In genomic region chr10:128362568-128362967, GRCm38 (mm10) we compare ENCODE assay signal across 8 mouse cellular contexts. TPM values are rescaled to one million over a fixed set of nuclear protein-coding genes. Genes with fewer than 3 reads are reported as not detected.
DNase-seq lines count a peak whose midpoint lies in the region; ATAC-seq lines count a peak whose summit lies in the region.

No protein-coding gene starts in this region.

- ATAC-seq in embryonic facial prominence, embryonic 11.5 days (replicated peaks; ENCODE audit: insufficient number of reproducible peaks, low FRiP score, low TSS enrichment, low read depth), result no peak
- no peak for ATAC-seq in midbrain, embryonic 14.5 days (ENCODE audit: low FRiP score, low TSS enrichment)
- ATAC-seq in midbrain, embryonic 15.5 days (replicated peaks), result no peak

- no peak overlapping the region for H3K9ac ChIP-seq in embryonic facial prominence, embryonic 11.5 days (replicated peaks; ENCODE audit: low read length)
- H3K9ac ChIP-seq in midbrain, embryonic 14.5 days (replicated peaks; ENCODE audit: low read length), result no peak overlapping the region
- no peak overlapping the region for H3K9ac ChIP-seq in midbrain, embryonic 15.5 days

- no peak overlapping the region for H3K27ac ChIP-seq in embryonic facial prominence, embryonic 11.5 days (replicated peaks; ENCODE audit: low read depth, low read length)
- H3K27ac ChIP-seq in embryonic facial prominence, embryonic 10.5 days (replicated peaks), result no peak overlapping the region
- no peak overlapping the region for H3K27ac ChIP-seq in midbrain, embryonic 14.5 days (replicated peaks; ENCODE audit: low read depth, low read length)
- H3K27ac ChIP-seq in midbrain, embryonic 15.5 days, result no peak overlapping the region

- peak; percentile 81 for DNase-seq in embryonic facial prominence, embryonic 11.5 days (ENCODE audit: low spot score)
- no peak for DNase-seq in embryonic facial prominence, embryonic 10.5 days (ENCODE audit: low spot score)
- peak; percentile 84 for DNase-seq in midbrain, embryonic 14.5 days
- peak; percentile 80 for DNase-seq in embryo, embryonic 11 days
- peak; percentile 47 for DNase-seq in kidney, postnatal 14 days
- no peak for DNase-seq in ovary, postnatal 14 days (ENCODE audit: low spot score)
- DNase-seq in right cerebral cortex, postnatal 10 days (ENCODE audit: low spot score in 2 of 2), result no peak

- no peaks in the 10 kb centered on the region for H3K9me3 ChIP-seq in embryonic facial prominence, embryonic 11.5 days (replicated peaks; ENCODE audit: control insufficient read depth, low read length)
- H3K9me3 ChIP-seq in embryonic facial prominence, embryonic 10.5 days, result no peaks in the 10 kb centered on the region
- H3K9me3 ChIP-seq in midbrain, embryonic 14.5 days (ENCODE audit: control insufficient read depth, low read length), result no peaks in the 10 kb centered on the region
- H3K9me3 ChIP-seq in midbrain, embryonic 15.5 days, result no peaks in the 10 kb centered on the region

- no peaks in the 10 kb centered on the region for H3K4me1 ChIP-seq in embryonic facial prominence, embryonic 11.5 days (ENCODE audit: control insufficient read depth, insufficient read depth, low read length)
- peaks cover under 1% of the 10 kb centered on the region; the same call in 1 of the 2 replicates for H3K4me1 ChIP-seq in embryonic facial prominence, embryonic 10.5 days
- H3K4me1 ChIP-seq in midbrain, embryonic 14.5 days (ENCODE audit: control insufficient read depth, insufficient read depth, low read length), result peaks cover 3% of the 10 kb centered on the region
- peaks cover 8% of the 10 kb centered on the region for H3K4me1 ChIP-seq in midbrain, embryonic 15.5 days

- H3K27me3 ChIP-seq in embryonic facial prominence, embryonic 11.5 days (ENCODE audit: control insufficient read depth, insufficient read depth, low read length), result no peaks in the 10 kb centered on the region
- no peaks in the 10 kb centered on the region for H3K27me3 ChIP-seq in embryonic facial prominence, embryonic 10.5 days (replicated peaks; ENCODE audit: low read depth, poor library complexity, severe bottlenecking)
- no peaks in the 10 kb centered on the region for H3K27me3 ChIP-seq in midbrain, embryonic 14.5 days (ENCODE audit: control insufficient read depth, insufficient read depth, low read length)
- H3K27me3 ChIP-seq in midbrain, embryonic 15.5 days (replicated peaks), result no peaks in the 10 kb centered on the region

- H3K4me2 ChIP-seq in embryonic facial prominence, embryonic 11.5 days (ENCODE audit: low read depth, low read length), result no peak overlapping the region
- no peak overlapping the region for H3K4me2 ChIP-seq in midbrain, embryonic 14.5 days (ENCODE audit: low read length)
- no peak overlapping the region for H3K4me2 ChIP-seq in midbrain, embryonic 15.5 days

- 53% methylated on average over 3 of the region's 3 CpGs for WGBS in embryonic facial prominence, embryonic 11.5 days
- 60% methylated on average over 3 of the region's 3 CpGs for WGBS in embryonic facial prominence, embryonic 10.5 days
- WGBS in midbrain, embryonic 14.5 days, result 56% methylated on average over 3 of the region's 3 CpGs
- 48% methylated on average over 3 of the region's 3 CpGs for WGBS in midbrain, embryonic 15.5 days

- peaks cover 13% of the 10 kb centered on the region for H3K36me3 ChIP-seq in embryonic facial prominence, embryonic 11.5 days (replicated peaks; ENCODE audit: control insufficient read depth, insufficient read depth, low read depth, low read length)
- H3K36me3 ChIP-seq in embryonic facial prominence, embryonic 10.5 days (replicated peaks), result peaks cover 86% of the 10 kb centered on the region
- peaks cover 68% of the 10 kb centered on the region for H3K36me3 ChIP-seq in midbrain, embryonic 14.5 days (ENCODE audit: control insufficient read depth, insufficient read depth, low read length)
- H3K36me3 ChIP-seq in midbrain, embryonic 15.5 days (replicated peaks), result peaks cover 40% of the 10 kb centered on the region

- H3K4me3 ChIP-seq in embryonic facial prominence, embryonic 11.5 days (ENCODE audit: low read depth, low read length), result no peak overlapping the region
- H3K4me3 ChIP-seq in embryonic facial prominence, embryonic 10.5 days, result no peak overlapping the region
- H3K4me3 ChIP-seq in midbrain, embryonic 14.5 days (replicated peaks; ENCODE audit: low read depth, low read length), result no peak overlapping the region
- H3K4me3 ChIP-seq in midbrain, embryonic 15.5 days, result no peak overlapping the region

RNA-seq across cellular contexts. Expression of gene Coq10a, which starts 6.2 kb away (rescaled TPM):
- polyA plus RNA-seq in embryonic facial prominence, embryonic 11.5 days (2014; fragmentation: Nextera tagmentation; extraction: Ambion mirVana), result 13.2 and 13.5 TPM in 2 replicates
- 9.5 and 11.1 TPM in 2 replicates for polyA plus RNA-seq in embryonic facial prominence, embryonic 10.5 days (2016; fragmentation: Nextera tagmentation; extraction: Ambion mirVana)
- 50.5 and 53.0 TPM in 2 replicates for polyA plus RNA-seq in midbrain, embryonic 14.5 days (2014; fragmentation: Nextera tagmentation; extraction: Ambion mirVana)
- polyA plus RNA-seq in midbrain, embryonic 15.5 days (2015; fragmentation: Nextera tagmentation; extraction: Ambion mirVana), result 42.6 and 44.2 TPM in 2 replicates

RNA-seq across cellular contexts. Expression of gene Ankrd52, which starts 14.3 kb away (rescaled TPM):
- polyA plus RNA-seq in embryonic facial prominence, embryonic 11.5 days (2014; fragmentation: Nextera tagmentation; extraction: Ambion mirVana), result 9.3 and 10.4 TPM in 2 replicates
- 12.1 and 12.4 TPM in 2 replicates for polyA plus RNA-seq in embryonic facial prominence, embryonic 10.5 days (2016; fragmentation: Nextera tagmentation; extraction: Ambion mirVana)
- 13.3 and 14.1 TPM in 2 replicates for polyA plus RNA-seq in midbrain, embryonic 14.5 days (2014; fragmentation: Nextera tagmentation; extraction: Ambion mirVana)
- 15.0 and 15.6 TPM in 2 replicates for polyA plus RNA-seq in midbrain, embryonic 15.5 days (2015; fragmentation: Nextera tagmentation; extraction: Ambion mirVana)

RNA-seq across cellular contexts. Expression of gene Cs, which starts 25.0 kb away (rescaled TPM):
- polyA plus RNA-seq in embryonic facial prominence, embryonic 11.5 days (2014; fragmentation: Nextera tagmentation; extraction: Ambion mirVana), result 246 and 258 TPM in 2 replicates
- 244 and 258 TPM in 2 replicates for polyA plus RNA-seq in embryonic facial prominence, embryonic 10.5 days (2016; fragmentation: Nextera tagmentation; extraction: Ambion mirVana)
- polyA plus RNA-seq in midbrain, embryonic 14.5 days (2014; fragmentation: Nextera tagmentation; extraction: Ambion mirVana), result 221 and 247 TPM in 2 replicates
- polyA plus RNA-seq in midbrain, embryonic 15.5 days (2015; fragmentation: Nextera tagmentation; extraction: Ambion mirVana), result 256 and 257 TPM in 2 replicates

RNA-seq across cellular contexts. Expression of gene Slc39a5, which starts 38.5 kb away (rescaled TPM):
- polyA plus RNA-seq in embryonic facial prominence, embryonic 11.5 days (2014; fragmentation: Nextera tagmentation; extraction: Ambion mirVana), result not detected in 2 replicates
- polyA plus RNA-seq in embryonic facial prominence, embryonic 10.5 days (2016; fragmentation: Nextera tagmentation; extraction: Ambion mirVana), result 0.13 and 0.36 TPM in 2 replicates
- polyA plus RNA-seq in midbrain, embryonic 14.5 days (2014; fragmentation: Nextera tagmentation; extraction: Ambion mirVana), result not detected in 2 replicates
- polyA plus RNA-seq in midbrain, embryonic 15.5 days (2015; fragmentation: Nextera tagmentation; extraction: Ambion mirVana), result not detected in 2 replicates

RNA-seq across cellular contexts. Expression of gene Cnpy2, which starts 40.3 kb away (rescaled TPM):
- polyA plus RNA-seq in embryonic facial prominence, embryonic 11.5 days (2014; fragmentation: Nextera tagmentation; extraction: Ambion mirVana), result 288 and 305 TPM in 2 replicates
- 273 and 305 TPM in 2 replicates for polyA plus RNA-seq in embryonic facial prominence, embryonic 10.5 days (2016; fragmentation: Nextera tagmentation; extraction: Ambion mirVana)
- polyA plus RNA-seq in midbrain, embryonic 14.5 days (2014; fragmentation: Nextera tagmentation; extraction: Ambion mirVana), result 193 and 194 TPM in 2 replicates
- 194 and 204 TPM in 2 replicates for polyA plus RNA-seq in midbrain, embryonic 15.5 days (2015; fragmentation: Nextera tagmentation; extraction: Ambion mirVana)

Comparison
In these comparisons a context has a peak if more than half of its experiments do, and no peak if none do; other contexts are left out.
1. DNase-seq: peak in embryonic facial prominence, embryonic 11.5 days (single experiment), midbrain, embryonic 14.5 days (single experiment), embryo, embryonic 11 days (single experiment) and kidney, postnatal 14 days (single experiment); none in embryonic facial prominence, embryonic 10.5 days (single experiment), ovary, postnatal 14 days (single experiment) and right cerebral cortex, postnatal 10 days (0 of 2).